Mouse (Mus musculus): ENCODE measurements around the gene Wdr82. TPM values are rescaled to one million over a fixed set of nuclear protein-coding genes. Genes with fewer than 3 reads are reported as not detected.

The Wdr82 gene
- total RNA-seq, 2 experiments from 2014 or later = 156 to 164 TPM

Small RNA genes lying within 50 kb of the gene (microRNA-seq; reads per million reads assigned to microRNA genes)
- gene Mir135a-1 (28.4 to 46.0 reads per million in 2 experiments), gene Mirlet7g (54,071 to 54,718 reads per million in 2 experiments)

Other genes with a start within 250 kb of the Wdr82 start
- gene Col6a5, start 210.3 kb upstream of the Wdr82 start, total RNA-seq (2021) = 1 to 10 TPM; 1.4 to 2.8 TPM
- 1 to 10 TPM in 1 of 2 experiments, under 1 TPM in 1; 0.96 to 1.9 TPM for gene Col6a4, start 74.1 kb upstream of the Wdr82 start, total RNA-seq (2021)
- gene Glyctk, start 12.8 kb upstream of the Wdr82 start, total RNA-seq (2021) = 1 to 10 TPM; 4.5 to 6.0 TPM
- gene Ppm1m, start 28.8 kb downstream of the Wdr82 start, total RNA-seq (2021) = 10 to 100 TPM; 12.8 to 18.8 TPM
- 10 to 100 TPM; 40.8 to 41.3 TPM for gene Twf2, start 32.2 kb downstream of the Wdr82 start, total RNA-seq (2021)
- gene Tlr9, start 51.7 kb downstream of the Wdr82 start, total RNA-seq (2021) = 1 to 10 TPM; 1.2 to 1.4 TPM
- gene Alas1, start 77.7 kb downstream of the Wdr82 start, total RNA-seq (2021) = 100 to 1,000 TPM; 139 TPM
- 10 to 100 TPM; 12.2 to 12.6 TPM for gene Poc1a, start 110.1 kb downstream of the Wdr82 start, total RNA-seq (2021)
- gene Dusp7, start 197.7 kb downstream of the Wdr82 start, total RNA-seq (2021) = 10 to 100 TPM; 58.7 to 64.2 TPM